Mouse (Mus musculus): Measurements from ENCODE around the gene Lnx2. TPM values are rescaled to one million over a fixed set of nuclear protein-coding genes. Genes with fewer than 3 reads are reported as not detected.

Gene Lnx2
- polyA plus RNA-seq, 1 experiment from 2014 or later = 9.3 TPM

DNA sequence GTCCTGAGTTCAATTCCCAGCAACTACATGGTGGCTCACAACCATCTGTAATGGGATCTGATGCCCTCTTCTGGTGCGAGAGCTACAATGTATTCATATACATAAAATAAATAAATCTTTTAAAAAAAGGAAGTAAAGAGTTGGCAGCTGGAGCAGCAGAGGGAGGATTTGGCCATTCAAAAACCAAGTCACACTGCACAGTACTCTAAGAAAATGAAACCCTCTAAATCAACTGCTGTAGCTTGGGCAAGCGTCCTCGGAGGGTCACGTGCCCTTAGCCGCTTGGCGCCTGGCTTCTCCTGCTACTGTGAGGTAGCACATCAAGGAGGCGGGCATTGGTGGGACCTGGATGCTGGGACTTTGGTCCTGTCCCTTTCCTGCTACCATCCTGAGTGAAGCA lies 61.2 kb downstream of the Lnx2 start:
- no peak overlapping the region for H3K9ac ChIP-seq (ENCODE audit: low read length)
- DNase-seq (ENCODE audit: low spot score) (no peak), ATAC-seq (ENCODE audit: low FRiP score, low TSS enrichment) (no peak)
- H3K36me3 ChIP-seq (ENCODE audit: control insufficient read depth, insufficient read depth, low read length) = peaks cover 14% of the 10 kb centered on the region
- no peak overlapping the region for H3K4me3 ChIP-seq (ENCODE audit: low read depth, low read length)
- H3K27ac ChIP-seq (replicated peaks) = no peak overlapping the region
- TF ChIP-seq CTCF (IDR thresholded peaks at IDR 0.05; ENCODE audit: low read depth) = no peak
- no peak for TF ChIP-seq EP300 (optimal IDR thresholded peaks at IDR 0.05)
- H3K4me2 ChIP-seq (replicated peaks; ENCODE audit: low read depth) = no peak overlapping the region
- no peaks in the 10 kb centered on the region for H3K27me3 ChIP-seq (ENCODE audit: control insufficient read depth, insufficient read depth, low read length)
- 93% methylated on average over 7 of the region's 7 CpGs for WGBS
- no peaks in the 10 kb centered on the region for H3K4me1 ChIP-seq (replicated peaks; ENCODE audit: control insufficient read depth, insufficient read depth)
- no peaks in the 10 kb centered on the region for H3K9me3 ChIP-seq (ENCODE audit: control insufficient read depth, low read length)

DNA sequence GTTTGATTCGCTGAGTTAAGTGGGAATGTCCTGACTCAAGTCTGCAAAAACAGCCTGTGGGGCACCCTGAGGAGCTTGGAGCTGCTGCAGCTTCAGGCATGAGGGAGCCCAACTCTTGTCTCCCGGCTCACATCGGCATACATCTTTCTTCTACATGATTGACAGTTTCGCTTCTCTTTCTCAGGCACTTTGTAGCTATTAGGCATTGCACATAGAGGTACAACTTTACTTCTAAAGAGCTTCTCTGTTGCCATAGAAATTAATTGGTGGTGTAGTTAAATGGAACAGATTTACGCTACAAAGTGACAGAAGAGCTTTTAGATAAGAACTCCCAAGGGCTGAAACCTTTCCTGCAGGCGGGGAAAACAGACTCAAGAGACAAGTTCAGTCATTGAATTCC lies 62.5 kb downstream of the Lnx2 start:
- Histone ChIP-seq H3K4me3 (ENCODE audit: low read depth, low read length) (no peak overlapping the region), H3K4me2 (replicated peaks; ENCODE audit: low read depth) (no peak overlapping the region), H3K27me3 (ENCODE audit: control insufficient read depth, insufficient read depth, low read length) (no peaks in the 10 kb centered on the region), H3K36me3 (ENCODE audit: control insufficient read depth, insufficient read depth, low read length) (peaks cover 7% of the 10 kb centered on the region; the same call in 1 of the 2 replicates), H3K9me3 (ENCODE audit: control insufficient read depth, low read length) (no peaks in the 10 kb centered on the region), H3K4me1 (replicated peaks; ENCODE audit: control insufficient read depth, insufficient read depth) (no peaks in the 10 kb centered on the region), H3K27ac (replicated peaks) (no peak overlapping the region), H3K9ac (ENCODE audit: low read length) (no peak overlapping the region)
- ATAC-seq (ENCODE audit: low FRiP score, low TSS enrichment) = no peak
- WGBS = 55% methylated on average over 6 of the region's 6 CpGs
- TF ChIP-seq EP300 (optimal IDR thresholded peaks at IDR 0.05) (no peak), CTCF (IDR thresholded peaks at IDR 0.05; ENCODE audit: low read depth) (no peak)
- no peak for DNase-seq (ENCODE audit: low spot score)

DNA sequence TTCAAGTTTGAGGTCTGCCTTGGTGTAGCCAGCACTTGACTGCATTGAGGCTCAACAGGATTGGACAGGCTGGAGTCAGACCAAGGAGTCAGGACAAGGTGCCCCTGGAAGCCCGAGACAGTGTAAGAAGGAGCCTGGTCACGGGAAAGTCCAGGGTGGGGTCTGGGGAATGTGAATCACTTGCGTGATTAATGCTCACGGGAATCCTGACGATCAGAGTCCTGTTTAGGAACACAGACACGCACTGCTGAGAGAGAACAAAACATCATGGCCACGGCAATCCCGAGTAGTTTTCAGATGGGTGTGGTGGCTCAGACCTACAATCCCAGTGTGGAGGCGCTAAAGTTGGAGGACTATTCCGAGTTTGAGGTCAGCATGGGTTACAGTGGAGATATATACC lies 65.1 kb downstream of the Lnx2 start:
- Histone ChIP-seq H3K9ac (ENCODE audit: low read length) (no peak overlapping the region), H3K36me3 (ENCODE audit: control insufficient read depth, insufficient read depth, low read length) (no peaks in the 10 kb centered on the region), H3K9me3 (ENCODE audit: control insufficient read depth, low read length) (no peaks in the 10 kb centered on the region), H3K27me3 (ENCODE audit: control insufficient read depth, insufficient read depth, low read length) (no peaks in the 10 kb centered on the region), H3K27ac (replicated peaks) (no peak overlapping the region), H3K4me3 (ENCODE audit: low read depth, low read length) (no peak overlapping the region), H3K4me2 (replicated peaks; ENCODE audit: low read depth) (no peak overlapping the region), H3K4me1 (replicated peaks; ENCODE audit: control insufficient read depth, insufficient read depth) (no peaks in the 10 kb centered on the region)
- 0 out of 2 replicates have a peak, but pooled peaks have one; percentile 26 for ATAC-seq (ENCODE audit: low FRiP score, low TSS enrichment)
- WGBS = 76% methylated on average over 10 of the region's 10 CpGs
- TF ChIP-seq CTCF (IDR thresholded peaks at IDR 0.05; ENCODE audit: low read depth) (no peak), EP300 (optimal IDR thresholded peaks at IDR 0.05) (no peak)
- DNase-seq (ENCODE audit: low spot score) = no peak

DNA sequence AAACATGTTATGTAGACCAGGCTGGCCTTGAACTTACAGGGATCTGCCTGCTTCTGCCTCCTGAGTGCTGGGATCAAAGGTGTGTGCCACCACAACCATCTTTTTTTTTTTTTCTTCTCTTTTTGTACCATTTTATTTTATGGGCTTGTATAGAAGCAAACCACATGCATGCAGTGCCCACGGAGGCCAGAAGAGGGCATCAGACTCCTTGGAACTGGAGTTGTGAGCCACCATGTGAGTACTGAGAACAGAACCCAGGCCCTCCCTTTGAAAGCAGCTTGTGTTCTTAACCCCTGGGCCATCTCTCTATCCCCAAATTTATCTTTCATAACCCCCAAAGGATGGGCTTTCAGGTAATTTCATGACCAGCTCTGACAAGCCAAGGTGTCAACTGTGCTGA lies 73.1 kb downstream of the Lnx2 start:
- H3K36me3 ChIP-seq (ENCODE audit: control insufficient read depth, insufficient read depth, low read length) = no peaks in the 10 kb centered on the region
- H3K9me3 ChIP-seq (ENCODE audit: control insufficient read depth, low read length) = no peaks in the 10 kb centered on the region
- 80% methylated on average over 1 of the region's 1 CpGs for WGBS
- H3K4me1 ChIP-seq (replicated peaks; ENCODE audit: control insufficient read depth, insufficient read depth) = no peaks in the 10 kb centered on the region
- TF ChIP-seq EP300 (optimal IDR thresholded peaks at IDR 0.05) (no peak), CTCF (IDR thresholded peaks at IDR 0.05; ENCODE audit: low read depth) (peak; percentile 19)
- no peaks in the 10 kb centered on the region for H3K27me3 ChIP-seq (ENCODE audit: control insufficient read depth, insufficient read depth, low read length)
- no peak overlapping the region for H3K4me3 ChIP-seq (ENCODE audit: low read depth, low read length)
- H3K27ac ChIP-seq (replicated peaks) = no peak overlapping the region
- DNase-seq (ENCODE audit: low spot score) = no peak
- no peak overlapping the region for H3K9ac ChIP-seq (ENCODE audit: low read length)
- no peak overlapping the region for H3K4me2 ChIP-seq (replicated peaks; ENCODE audit: low read depth)
- ATAC-seq (ENCODE audit: low FRiP score, low TSS enrichment) = no peak

DNA sequence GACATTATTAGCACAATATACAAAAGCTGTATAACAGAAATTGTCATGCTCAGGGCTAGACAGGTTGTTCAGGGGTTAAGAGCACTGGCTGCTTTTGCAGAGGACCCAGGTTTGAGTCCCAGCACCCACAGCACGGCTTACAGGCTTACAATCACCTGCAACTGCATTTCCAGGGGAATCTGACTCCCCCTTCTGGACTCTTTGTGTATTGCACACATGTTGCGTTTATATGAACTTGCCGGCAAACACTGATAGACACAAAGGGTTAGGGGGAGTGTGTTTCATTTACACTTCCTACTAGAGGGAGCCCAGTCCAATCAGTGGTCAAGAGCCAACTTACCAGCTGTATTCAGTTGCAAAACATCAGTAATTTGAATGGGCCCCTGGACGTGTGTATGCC lies 75.1 kb downstream of the Lnx2 start:
- TF ChIP-seq EP300 (optimal IDR thresholded peaks at IDR 0.05) (no peak), CTCF (IDR thresholded peaks at IDR 0.05; ENCODE audit: low read depth) (peak; percentile 41)
- no peaks in the 10 kb centered on the region for H3K27me3 ChIP-seq (ENCODE audit: control insufficient read depth, insufficient read depth, low read length)
- ATAC-seq (ENCODE audit: low FRiP score, low TSS enrichment) = no peak
- DNase-seq (ENCODE audit: low spot score) = no peak
- H3K9ac ChIP-seq (ENCODE audit: low read length) = no peak overlapping the region
- no peaks in the 10 kb centered on the region for H3K9me3 ChIP-seq (ENCODE audit: control insufficient read depth, low read length)
- H3K4me3 ChIP-seq (ENCODE audit: low read depth, low read length) = no peak overlapping the region
- H3K4me2 ChIP-seq (replicated peaks; ENCODE audit: low read depth) = no peak overlapping the region
- no peaks in the 10 kb centered on the region for H3K4me1 ChIP-seq (replicated peaks; ENCODE audit: control insufficient read depth, insufficient read depth)
- H3K36me3 ChIP-seq (ENCODE audit: control insufficient read depth, insufficient read depth, low read length) = no peaks in the 10 kb centered on the region
- no peak overlapping the region for H3K27ac ChIP-seq (replicated peaks)
- 83% methylated on average over 4 of the region's 4 CpGs for WGBS

DNA sequence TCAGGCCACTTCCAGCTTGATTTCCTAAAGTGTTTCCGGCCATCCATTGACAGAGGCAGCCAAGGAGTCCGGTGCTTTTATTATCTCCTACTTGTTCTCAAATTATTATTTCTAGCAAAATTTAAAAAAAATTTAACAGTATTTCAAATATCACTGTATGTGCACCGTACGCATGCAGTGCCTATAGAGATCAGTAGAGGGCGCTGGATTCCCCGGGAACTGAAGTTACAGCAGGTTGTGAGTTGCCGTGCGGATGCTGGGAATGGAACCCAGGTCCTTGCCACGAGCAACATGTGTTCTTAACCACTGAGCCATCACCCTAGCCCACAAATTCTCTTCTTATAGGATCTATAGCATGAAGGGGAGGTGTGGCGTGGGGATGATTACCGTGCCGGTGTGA lies 77.6 kb downstream of the Lnx2 start:
- no peak overlapping the region for H3K27ac ChIP-seq (replicated peaks)
- H3K4me3 ChIP-seq (ENCODE audit: low read depth, low read length) = no peak overlapping the region
- H3K9ac ChIP-seq (ENCODE audit: low read length) = no peak overlapping the region
- H3K36me3 ChIP-seq (ENCODE audit: control insufficient read depth, insufficient read depth, low read length) = no peaks in the 10 kb centered on the region
- H3K4me1 ChIP-seq (replicated peaks; ENCODE audit: control insufficient read depth, insufficient read depth) = no peaks in the 10 kb centered on the region
- 90% methylated on average over 12 of the region's 12 CpGs for WGBS
- H3K4me2 ChIP-seq (replicated peaks; ENCODE audit: low read depth) = no peak overlapping the region
- no peak for DNase-seq (ENCODE audit: low spot score)
- ATAC-seq (ENCODE audit: low FRiP score, low TSS enrichment) = no peak
- H3K27me3 ChIP-seq (ENCODE audit: control insufficient read depth, insufficient read depth, low read length) = no peaks in the 10 kb centered on the region
- H3K9me3 ChIP-seq (ENCODE audit: control insufficient read depth, low read length) = no peaks in the 10 kb centered on the region
- TF ChIP-seq EP300 (optimal IDR thresholded peaks at IDR 0.05) (no peak), CTCF (IDR thresholded peaks at IDR 0.05; ENCODE audit: low read depth) (0 out of 2 replicates have a peak, but pooled peaks have one; percentile 19)
